Mouse (Mus musculus) heart, embryonic 12.5 days (tissue): ENCODE measurements around the gene Ormdl3. TPM values are rescaled to one million over a fixed set of nuclear protein-coding genes. Genes with fewer than 3 reads are reported as not detected.
A peak's percentile ranks its signal among the peaks of the same experiment; 100 is the strongest.

ENCODE experiments used
- ATAC-seq: fragments of 200-750 bp; cut with Nextera tagmentation; 2 replicates; pipeline ENCODE4 v1.8.0; 2017; ENCODE audit warnings: moderate TSS enrichment, moderate library complexity; ENCODE audit not compliant: insufficient number of reproducible peaks, low FRiP score
- H3K27ac ChIP-seq: fragments of 300-500 bp; sonication (generic); 2 replicates; pipeline ENCODE4 v1.5.1; 2016; ENCODE audit warnings: mild to moderate bottlenecking, moderate library complexity; ENCODE audit not compliant: poor library complexity, severe bottlenecking
- H3K27me3 ChIP-seq: fragments of 300-500 bp; sonication (generic); replicated peaks from 2 replicates; pipeline ENCODE4 v1.6.1; 2016; ENCODE audit warnings: mild to moderate bottlenecking, moderate library complexity
- H3K36me3 ChIP-seq: fragments of 300-500 bp; sonication (generic); 2 replicates; pipeline ENCODE4 v1.6.1; 2016; ENCODE audit warnings: mild to moderate bottlenecking, moderate library complexity
- H3K4me1 ChIP-seq: fragments of 300-500 bp; sonication (generic); replicated peaks from 2 replicates; pipeline ENCODE4 v1.6.1; 2016; ENCODE audit warnings: mild to moderate bottlenecking
- H3K4me2 ChIP-seq: fragments of 300-500 bp; sonication (generic); 2 replicates; pipeline ENCODE4 v1.6.1; 2016; ENCODE audit warnings: mild to moderate bottlenecking, moderate library complexity
- H3K4me3 ChIP-seq: fragments of 300-500 bp; sonication (generic); 2 replicates; pipeline ENCODE4 v1.5.1; 2016; ENCODE audit warnings: mild to moderate bottlenecking
- H3K9ac ChIP-seq: fragments of 300-500 bp; sonication (generic); 2 replicates; pipeline ENCODE4 v1.6.1; 2016; ENCODE audit warnings: mild to moderate bottlenecking, moderate library complexity
- H3K9me3 ChIP-seq: fragments of 300-500 bp; sonication (generic); replicated peaks from 2 replicates; pipeline ENCODE4 v1.6.1; 2016; ENCODE audit warnings: mild to moderate bottlenecking, moderate library complexity
- WGBS: fragments of 180-500 bp; shearing (Covaris S2); methylation state at CpG from one replicate; pipeline ENCODE4 v1.1.7; 2016; 5-methylcytosine and 5-hydroxymethylcytosine counted together
- polyA plus RNA-seq: library from polyadenylated mRNA; unstranded; fragments of >200 nt; fragmentation: Nextera tagmentation; extraction: Ambion mirVana; gene quantifications from 2 replicates; pipeline ENCODE4 v1.2.1, GENCODE M21; 2016

Gene Ormdl3
- polyA plus RNA-seq, 1 experiment from 2014 or later = 71.0 TPM

DNA sequence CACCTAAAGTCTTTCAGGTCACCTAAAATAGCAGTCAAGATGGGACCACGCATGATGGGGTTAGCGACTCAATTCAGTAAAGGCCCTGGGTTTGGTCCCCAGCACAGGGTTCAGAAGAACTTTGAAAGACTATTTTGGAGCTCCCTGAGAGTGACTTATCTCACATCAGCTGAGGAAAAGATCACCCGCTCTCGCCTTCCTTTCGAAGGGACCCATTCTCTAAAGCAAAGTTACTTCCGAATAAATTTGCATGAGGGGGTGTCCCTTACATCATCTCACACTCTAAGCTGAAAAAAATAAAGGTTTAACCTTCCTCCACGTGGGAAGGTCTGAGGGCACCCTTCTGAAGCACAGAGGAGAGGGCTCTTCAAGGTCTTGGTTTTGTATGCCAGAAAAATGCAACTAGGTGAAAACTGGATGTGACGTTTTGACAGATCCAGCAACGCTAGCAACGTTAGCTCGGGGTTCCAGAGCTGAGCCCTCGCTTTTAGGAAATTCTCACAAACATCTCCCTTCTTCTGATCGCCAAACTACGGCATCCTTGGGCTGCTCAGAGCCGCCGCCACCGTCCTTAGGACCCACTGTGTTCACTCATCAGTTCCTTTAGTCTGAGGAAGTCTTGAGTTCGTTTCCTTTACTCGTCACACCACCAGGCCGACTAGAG, 36.7 kb downstream of the Ormdl3 start:
- H3K4me1 ChIP-seq = peaks cover 8% of the 10 kb centered on the region
- H3K27me3 ChIP-seq = peaks cover 46% of the 10 kb centered on the region
- peaks cover 2% of the 10 kb centered on the region; the same call in 1 of the 2 replicates for H3K9me3 ChIP-seq
- peak overlapping the region; percentile 82 for H3K4me2 ChIP-seq
- H3K36me3 ChIP-seq = no peaks in the 10 kb centered on the region
- H3K27ac ChIP-seq = no peak overlapping the region
- peak overlapping the region; percentile 74 for H3K4me3 ChIP-seq
- WGBS = 18% methylated on average over 20 of the region's 20 CpGs
- peak overlapping the region; percentile 29; the same call in 1 of the 2 replicates for H3K9ac ChIP-seq
- no peak for ATAC-seq

DNA sequence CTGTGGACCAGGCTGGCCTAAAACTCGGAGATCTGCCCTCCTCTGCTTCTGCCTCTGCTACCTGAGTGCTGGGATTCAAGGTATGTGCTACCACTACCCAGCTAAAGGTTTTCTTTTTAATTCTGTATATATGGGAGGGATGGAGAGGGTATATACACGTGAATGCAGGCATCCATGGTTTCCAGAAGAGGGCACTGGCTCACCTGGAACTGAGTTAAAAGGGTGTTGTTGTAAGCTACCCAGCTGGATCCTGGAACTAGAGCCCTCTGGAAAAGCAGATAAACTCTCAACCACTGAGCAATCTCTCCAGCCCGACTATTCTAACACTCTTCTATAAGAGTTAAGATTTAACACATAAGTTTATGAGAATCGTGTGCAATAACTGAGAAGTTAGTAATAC, 37.8 kb downstream of the Ormdl3 start:
- Histone ChIP-seq H3K4me3 (no peak overlapping the region), H3K9ac (no peak overlapping the region), H3K27ac (no peak overlapping the region), H3K36me3 (no peaks in the 10 kb centered on the region), H3K4me1 (peaks cover 11% of the 10 kb centered on the region), H3K27me3 (peaks cover 50% of the 10 kb centered on the region), H3K4me2 (no peak overlapping the region), H3K9me3 (peaks cover 2% of the 10 kb centered on the region; the same call in 1 of the 2 replicates)
- 57% methylated on average over 4 of the region's 4 CpGs for WGBS
- no peak for ATAC-seq

DNA sequence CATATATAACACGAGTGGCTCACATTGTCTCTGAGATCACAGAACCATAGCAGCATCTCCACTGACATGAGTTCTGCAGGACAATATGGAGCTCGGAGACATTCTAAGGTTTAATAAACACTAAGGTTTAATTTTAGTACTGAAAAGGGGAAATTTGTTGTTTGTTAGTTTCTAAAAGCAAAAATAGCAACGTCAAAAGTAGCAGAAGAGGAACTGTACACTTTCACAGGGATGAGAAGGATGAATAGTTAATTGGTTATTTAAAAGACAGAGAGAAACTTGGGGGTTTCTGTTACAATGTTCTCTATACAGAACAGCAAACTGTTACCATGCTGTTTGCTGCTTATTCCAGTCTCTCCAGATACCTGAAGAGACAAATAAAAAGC, 39.9 kb downstream of the Ormdl3 start:
- no peak for ATAC-seq
- Histone ChIP-seq H3K4me3 (no peak overlapping the region), H3K9me3 (peaks cover 2% of the 10 kb centered on the region; the same call in 1 of the 2 replicates), H3K4me1 (peaks cover 11% of the 10 kb centered on the region), H3K27me3 (peaks cover 59% of the 10 kb centered on the region), H3K36me3 (no peaks in the 10 kb centered on the region), H3K4me2 (no peak overlapping the region), H3K9ac (no peak overlapping the region), H3K27ac (no peak overlapping the region)
- 59% methylated on average over 3 of the region's 3 CpGs for WGBS

DNA sequence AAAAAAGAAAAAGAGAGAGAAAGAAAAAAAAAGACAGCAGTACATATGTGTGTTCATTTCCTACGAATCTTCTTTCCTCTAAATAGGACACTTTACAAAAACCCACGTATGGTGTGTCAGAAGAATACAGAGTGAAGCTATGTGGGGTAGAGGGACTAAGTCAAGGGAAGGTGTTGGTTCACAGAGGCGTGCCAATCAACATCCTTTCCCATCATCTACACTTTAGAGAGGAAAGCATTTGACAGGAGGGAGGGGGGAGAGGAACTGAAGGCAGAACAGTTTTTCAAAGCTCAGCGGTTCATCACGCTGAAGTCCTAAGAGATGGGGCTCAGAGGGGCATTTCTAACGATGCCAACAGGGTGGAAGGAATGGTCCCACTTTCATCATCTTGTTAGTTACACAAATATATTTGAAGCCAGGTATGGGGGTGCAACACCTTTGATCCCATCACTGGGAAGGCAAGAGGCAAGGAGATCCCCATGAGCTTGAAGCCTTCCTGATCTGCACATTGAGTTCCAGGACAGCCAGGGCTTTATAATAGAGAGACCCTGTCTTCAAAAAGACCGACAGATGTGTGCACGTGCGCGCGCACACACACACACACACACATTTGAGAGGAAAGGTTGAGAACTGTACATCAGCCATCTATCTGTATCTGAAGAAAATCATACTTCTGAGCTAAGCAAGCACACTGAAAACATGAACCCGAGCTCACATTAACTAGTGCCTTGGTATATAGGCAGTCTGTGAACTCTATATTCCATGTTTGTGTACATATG, 40.5 kb downstream of the Ormdl3 start:
- no peaks in the 10 kb centered on the region for H3K36me3 ChIP-seq
- H3K27me3 ChIP-seq = peaks cover 63% of the 10 kb centered on the region
- no peak overlapping the region for H3K4me2 ChIP-seq
- H3K4me1 ChIP-seq = peaks cover 11% of the 10 kb centered on the region
- no peak overlapping the region for H3K27ac ChIP-seq
- no peak for ATAC-seq
- WGBS = 46% methylated on average over 12 of the region's 12 CpGs
- H3K4me3 ChIP-seq = no peak overlapping the region
- H3K9me3 ChIP-seq = peaks cover 2% of the 10 kb centered on the region; the same call in 1 of the 2 replicates
- H3K9ac ChIP-seq = no peak overlapping the region

DNA sequence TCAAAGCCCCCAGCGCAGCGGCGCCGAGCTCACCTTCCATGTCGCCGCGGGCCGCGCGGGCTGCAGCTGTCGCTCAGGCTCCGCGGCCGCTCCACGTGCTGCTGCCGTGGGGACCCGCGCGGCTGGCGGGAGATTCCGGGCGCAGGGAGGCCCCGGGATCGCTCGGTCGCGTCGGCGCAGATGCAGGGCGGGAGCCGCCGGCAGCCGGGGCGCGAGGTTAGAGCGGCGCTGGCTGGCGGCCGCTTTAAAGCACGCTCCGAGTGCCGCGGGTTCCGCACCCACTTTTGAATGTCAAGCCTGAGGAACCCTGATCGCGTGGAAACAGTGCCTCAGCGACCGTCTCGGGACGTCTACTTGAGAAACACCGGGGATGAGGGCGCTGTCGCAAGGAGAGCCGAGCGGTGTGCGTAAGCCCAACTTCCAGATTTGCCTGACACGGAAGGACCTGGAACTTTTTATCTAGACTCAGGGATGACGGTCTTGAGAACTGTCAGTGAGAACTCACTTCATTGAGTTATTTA, 41.4 kb downstream of the Ormdl3 start, which contains the start of gene Ikzf3:
TSS of gene Ikzf3 (minus strand) at position 321 of the 521 bp plus-strand sequence.
- H3K27ac ChIP-seq = no peak within 1 kb of the TSS

DNA sequence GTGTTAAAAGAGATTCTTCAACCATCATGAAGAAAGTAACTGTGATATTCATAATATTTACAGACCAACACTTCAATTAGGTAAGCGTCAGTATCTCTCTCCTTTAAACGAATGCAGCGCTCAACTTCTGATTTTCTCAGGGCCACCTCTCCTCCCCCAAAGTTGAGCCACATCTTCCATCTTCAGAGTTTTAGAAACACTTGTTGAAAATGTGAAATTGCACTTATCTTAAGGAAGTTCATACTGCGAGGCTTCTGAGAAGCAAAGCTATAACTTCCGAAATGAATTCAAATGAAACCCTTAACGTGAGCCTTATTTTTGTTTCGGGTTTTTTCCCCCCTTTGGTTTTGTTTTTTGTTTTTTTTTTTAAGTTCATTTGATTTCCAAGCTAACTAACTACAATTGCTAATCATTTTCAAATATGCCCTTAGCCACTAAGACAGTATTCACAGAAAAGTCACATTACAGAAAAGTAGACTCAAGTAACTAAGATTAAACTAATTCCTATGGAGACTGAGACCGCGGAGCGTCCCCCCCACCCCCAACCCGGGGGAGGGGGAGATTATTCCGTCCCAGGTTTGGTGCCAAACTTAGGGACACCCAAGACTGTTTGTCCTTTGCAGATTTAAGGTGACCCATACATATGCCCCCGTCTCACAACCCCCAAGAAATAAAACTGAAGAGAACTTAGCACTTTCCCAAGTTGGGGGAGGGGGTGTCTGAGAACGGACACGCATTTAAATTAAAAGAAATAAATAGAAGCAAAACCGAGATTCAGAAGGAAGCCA, 42.1 kb downstream of the Ormdl3 start:
- peaks cover 67% of the 10 kb centered on the region for H3K27me3 ChIP-seq
- H3K9ac ChIP-seq = peak overlapping the region; percentile 73
- peaks cover 7% of the 10 kb centered on the region for H3K4me1 ChIP-seq
- peaks cover 5% of the 10 kb centered on the region for H3K9me3 ChIP-seq
- WGBS = 3% methylated on average over 16 of the region's 16 CpGs
- ATAC-seq = no peak
- peak overlapping the region; percentile 54 for H3K4me3 ChIP-seq
- no peak overlapping the region for H3K27ac ChIP-seq
- H3K36me3 ChIP-seq = no peaks in the 10 kb centered on the region
- H3K4me2 ChIP-seq = peak overlapping the region; percentile 92

More for the DNA sequence above, 41.4 kb downstream of the Ormdl3 start, which contains the start of gene Ikzf3:
- Histone ChIP-seq H3K4me3 (peak within 1 kb of the TSS; percentile 54), H3K36me3 (no peaks in the 10 kb centered on the region), H3K4me1 (peaks cover 7% of the 10 kb centered on the region), H3K9ac (peak within 1 kb of the TSS; percentile 73), H3K4me2 (peak within 1 kb of the TSS; percentile 92), H3K9me3 (peaks cover 2% of the 10 kb centered on the region; the same call in 1 of the 2 replicates), H3K27me3 (peaks cover 70% of the 10 kb centered on the region)
- WGBS = 1% methylated on average over 58 of the region's 58 CpGs
- ATAC-seq = no peak

DNA sequence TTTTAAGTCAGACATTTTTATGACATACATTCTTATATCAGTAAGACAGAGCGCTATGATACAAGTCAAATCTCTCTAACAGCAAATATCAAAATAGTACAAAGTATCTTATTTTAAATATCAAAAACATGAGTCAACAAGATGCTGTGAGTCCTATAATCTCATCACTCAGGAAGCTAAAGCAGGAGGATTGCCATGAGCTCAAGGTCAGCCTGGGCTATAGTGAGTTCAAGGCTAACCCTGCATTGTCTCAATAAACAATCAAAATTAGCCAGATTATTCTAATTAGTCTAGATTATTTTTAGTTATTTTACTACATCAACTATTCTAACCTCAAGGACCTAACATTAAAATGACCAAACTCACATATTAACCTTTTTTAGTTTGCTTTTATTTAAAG, 43.8 kb downstream of the Ormdl3 start:
- Histone ChIP-seq H3K27me3 (peaks cover 55% of the 10 kb centered on the region), H3K4me3 (no peak overlapping the region), H3K4me1 (peaks cover 7% of the 10 kb centered on the region), H3K27ac (no peak overlapping the region), H3K4me2 (no peak overlapping the region), H3K9ac (no peak overlapping the region), H3K36me3 (no peaks in the 10 kb centered on the region), H3K9me3 (peaks cover 9% of the 10 kb centered on the region)
- no peak for ATAC-seq
- 76% methylated on average over 1 of the region's 1 CpGs for WGBS

DNA sequence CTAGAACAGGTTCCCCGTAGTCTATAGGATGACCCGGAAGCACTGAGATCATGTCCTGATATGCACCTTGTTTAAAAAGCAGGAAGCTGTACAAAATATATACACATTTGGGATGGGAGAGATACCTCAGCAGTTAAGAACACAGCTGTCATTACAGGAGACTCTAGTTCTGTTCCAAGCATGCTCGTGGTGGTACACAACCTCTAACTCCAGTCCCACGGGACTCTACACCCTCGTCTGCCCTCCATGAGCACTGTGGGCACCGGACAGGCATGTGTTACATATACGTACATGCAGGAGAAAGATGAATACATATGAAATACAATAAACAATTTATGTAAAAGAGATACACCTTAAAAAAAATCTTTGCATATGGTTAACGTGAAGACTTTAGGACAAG, 44.6 kb downstream of the Ormdl3 start:
- Histone ChIP-seq H3K27ac (no peak overlapping the region), H3K36me3 (no peaks in the 10 kb centered on the region), H3K9me3 (peaks cover 9% of the 10 kb centered on the region), H3K27me3 (peaks cover 48% of the 10 kb centered on the region), H3K4me1 (peaks cover 7% of the 10 kb centered on the region), H3K4me2 (no peak overlapping the region), H3K4me3 (no peak overlapping the region), H3K9ac (no peak overlapping the region)
- WGBS = 71% methylated on average over 8 of the region's 8 CpGs
- ATAC-seq = no peak

DNA sequence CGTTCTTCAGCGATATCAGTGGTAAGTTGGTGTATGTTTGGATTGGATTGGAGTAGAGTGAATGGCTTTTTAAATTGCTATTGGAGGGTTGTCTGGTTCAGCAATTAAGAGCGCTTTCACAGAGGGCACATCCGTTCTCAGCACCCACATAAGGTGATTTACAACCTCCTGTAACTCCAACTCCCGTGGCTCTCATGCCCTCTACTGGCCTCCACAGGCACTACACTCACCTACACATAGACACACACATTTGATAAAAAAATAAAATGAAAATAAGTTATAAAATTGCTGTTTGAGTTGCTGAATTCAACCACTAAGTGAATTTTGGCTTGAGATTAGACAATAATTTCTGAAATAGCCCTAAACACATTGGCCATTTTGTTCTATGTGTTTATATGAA, 46.8 kb downstream of the Ormdl3 start:
- 72% methylated on average over 5 of the region's 5 CpGs for WGBS
- H3K36me3 ChIP-seq = no peaks in the 10 kb centered on the region

DNA sequence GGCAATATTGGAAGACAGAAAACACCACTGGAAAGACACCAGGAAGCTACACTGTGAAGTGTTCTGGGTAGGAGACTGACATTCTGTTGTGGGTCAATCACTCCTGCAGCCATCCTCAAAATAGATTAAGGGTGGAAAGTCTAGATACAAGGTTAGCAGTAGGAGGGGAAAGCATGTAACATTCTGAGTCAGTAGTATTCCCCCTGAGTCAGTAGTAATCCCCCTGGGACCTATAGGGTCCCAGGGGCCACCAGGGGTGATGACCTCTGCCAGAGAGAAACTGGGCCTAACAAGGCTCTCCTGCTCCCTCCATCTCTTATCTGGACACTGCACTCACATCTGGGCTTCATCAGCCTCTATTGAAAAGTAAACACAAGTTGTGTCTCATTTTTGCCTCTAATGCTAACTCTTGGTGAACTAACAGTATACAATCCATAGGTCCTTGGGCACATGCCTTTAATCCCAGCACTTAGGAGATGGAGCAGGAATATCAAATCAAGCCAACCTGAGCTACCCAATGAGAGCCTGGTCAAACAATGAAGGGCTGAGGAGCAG, 49.6 kb downstream of the Ormdl3 start:
- no peaks in the 10 kb centered on the region for H3K36me3 ChIP-seq
- H3K4me3 ChIP-seq = no peak overlapping the region
- H3K9me3 ChIP-seq = peaks cover 9% of the 10 kb centered on the region
- no peaks in the 10 kb centered on the region for H3K4me1 ChIP-seq
- ATAC-seq = no peak
- no peak overlapping the region for H3K4me2 ChIP-seq
- no peak overlapping the region for H3K9ac ChIP-seq
- H3K27me3 ChIP-seq = peaks cover 18% of the 10 kb centered on the region
- H3K27ac ChIP-seq = no peak overlapping the region

More for the DNA sequence above, 46.8 kb downstream of the Ormdl3 start:
- Histone ChIP-seq H3K27ac (no peak overlapping the region), H3K4me2 (no peak overlapping the region), H3K27me3 (peaks cover 26% of the 10 kb centered on the region), H3K4me1 (peaks cover 2% of the 10 kb centered on the region), H3K9me3 (peaks cover 9% of the 10 kb centered on the region), H3K4me3 (no peak overlapping the region), H3K9ac (no peak overlapping the region)
- no peak for ATAC-seq
